Mouse (Mus musculus) limb, embryonic 11.5 days (tissue): ENCODE data around the gene Arl14ep. TPM values are rescaled to one million over a fixed set of nuclear protein-coding genes. Genes with fewer than 3 reads are reported as not detected.

Experiments
- ATAC-seq: fragments of 200-750 bp; cut with Nextera tagmentation; 2 replicates; pipeline ENCODE4 v1.8.0; 2017; ENCODE audit warnings: low read depth; ENCODE audit not compliant: insufficient number of reproducible peaks, low FRiP score, low TSS enrichment
- DNase-seq: peaks from one replicate; pipeline ENCODE4 v3.0.0-alpha.2; 2015; ENCODE audit warnings: low spot score
- H3K27ac ChIP-seq: fragments of 300-500 bp; sonication (generic); replicated peaks from 2 replicates; pipeline ENCODE4 v1.5.1; 2014; ENCODE audit warnings: low read depth, mild to moderate bottlenecking, low read length
- H3K27me3 ChIP-seq: fragments of 300-500 bp; sonication (generic); 2 replicates; pipeline ENCODE4 v1.6.1; 2014; ENCODE audit warnings: mild to moderate bottlenecking, low read length, mixed read lengths; ENCODE audit not compliant: control insufficient read depth, insufficient read depth
- H3K36me3 ChIP-seq: fragments of 300-500 bp; sonication (generic); 2 replicates; pipeline ENCODE4 v1.6.1; 2014; ENCODE audit warnings: mild to moderate bottlenecking, low read length, moderate library complexity, mixed read lengths; ENCODE audit not compliant: control insufficient read depth, insufficient read depth
- H3K4me1 ChIP-seq: fragments of 300-500 bp; sonication (generic); 2 replicates; pipeline ENCODE4 v1.6.1; 2014; ENCODE audit warnings: low read length, mixed read lengths; ENCODE audit not compliant: control insufficient read depth, insufficient read depth
- H3K4me2 ChIP-seq: fragments of 300-500 bp; sonication (generic); 2 replicates; pipeline ENCODE4 v1.6.1; 2014; ENCODE audit warnings: low read depth, mild to moderate bottlenecking, moderate library complexity; ENCODE audit not compliant: severe bottlenecking
- H3K4me3 ChIP-seq: fragments of 300-500 bp; sonication (generic); 2 replicates; pipeline ENCODE4 v1.5.1; 2014; ENCODE audit warnings: low read depth, low read length
- H3K9ac ChIP-seq: fragments of 300-500 bp; sonication (generic); 2 replicates; pipeline ENCODE4 v1.6.1; 2014; ENCODE audit warnings: mild to moderate bottlenecking, low read length
- H3K9me3 ChIP-seq: fragments of 300-500 bp; sonication (generic); 2 replicates; pipeline ENCODE4 v1.6.1; 2016; ENCODE audit warnings: low read length; ENCODE audit not compliant: control insufficient read depth
- WGBS: fragments of 180-500 bp; shearing (Covaris S2); extraction: QIAGEN DNeasy Blood & Tissue Kit; methylation state at CpG from one replicate; pipeline ENCODE4 v1.1.7; 2014; 5-methylcytosine and 5-hydroxymethylcytosine counted together
- polyA plus RNA-seq: library from polyadenylated mRNA; unstranded; fragments of >200 nt; fragmentation: Nextera tagmentation; extraction: Ambion mirVana; gene quantifications from 2 replicates; pipeline ENCODE4 v1.2.1, GENCODE M21; 2014

Gene Arl14ep
- polyA plus RNA-seq, 1 experiment from 2014 or later: 63.1 TPM

- Histone ChIP-seq H3K9me3 (no peaks in the 10 kb centered on the region), H3K4me1 (no peaks in the 10 kb centered on the region), H3K36me3 (no peaks in the 10 kb centered on the region), H3K9ac (no peak overlapping the region), H3K4me2 (no peak overlapping the region), H3K27ac (no peak overlapping the region), H3K27me3 (0 out of 2 replicates have a peak, but pooled peaks cover 2% of the 10 kb centered on the region), H3K4me3 (no peak overlapping the region)
- DNase-seq (no peak), ATAC-seq (no peak)
- WGBS: 94% methylated on average over 2 of the region's 2 CpGs
Measured at GRCm38 (mm10) chr2:106984945-106985344, 10.7 kb upstream of the Arl14ep start.

- no peaks in the 10 kb centered on the region for H3K4me1 ChIP-seq
- no peak overlapping the region for H3K9ac ChIP-seq
- WGBS: 60% methylated on average over 6 of the region's 6 CpGs
- H3K27ac ChIP-seq: no peak overlapping the region
- no peak overlapping the region for H3K4me3 ChIP-seq
- no peak for DNase-seq
- no peak overlapping the region for H3K4me2 ChIP-seq
- no peaks in the 10 kb centered on the region for H3K9me3 ChIP-seq
- no peaks in the 10 kb centered on the region for H3K36me3 ChIP-seq
- ATAC-seq: no peak
- 0 out of 2 replicates have a peak, but pooled peaks cover 2% of the 10 kb centered on the region for H3K27me3 ChIP-seq
Measured at GRCm38 (mm10) chr2:106982503-106982902, 8.3 kb upstream of the Arl14ep start.

GRCm38 (mm10) chr2:106976472-106976871, 2.2 kb upstream of the Arl14ep start:
- Histone ChIP-seq H3K4me3 (no peak overlapping the region), H3K9ac (no peak overlapping the region), H3K27me3 (no peaks in the 10 kb centered on the region), H3K4me1 (no peaks in the 10 kb centered on the region), H3K27ac (no peak overlapping the region), H3K9me3 (no peaks in the 10 kb centered on the region), H3K36me3 (no peaks in the 10 kb centered on the region), H3K4me2 (no peak overlapping the region)
- 89% methylated on average over 3 of the region's 3 CpGs for WGBS
- no peak for DNase-seq
- ATAC-seq: no peak

GRCm38 (mm10) chr2:106973332-106973958, 779 bp downstream of the Arl14ep start:
- no peaks in the 10 kb centered on the region for H3K27me3 ChIP-seq
- 60% methylated on average over 17 of the region's 17 CpGs for WGBS
- no peaks in the 10 kb centered on the region; the same call in 1 of the 2 replicates for H3K36me3 ChIP-seq
- no peaks in the 10 kb centered on the region for H3K9me3 ChIP-seq
- peak; percentile 7; the same call in 1 of the 2 replicates for ATAC-seq
- H3K4me2 ChIP-seq: peak overlapping the region; percentile 45
- H3K4me1 ChIP-seq: no peaks in the 10 kb centered on the region
- peak overlapping the region; percentile 97 for H3K9ac ChIP-seq
- peak; percentile 38 for DNase-seq
- no peak overlapping the region for H3K27ac ChIP-seq
- H3K4me3 ChIP-seq: peak overlapping the region; percentile 85

GRCm38 (mm10) chr2:106972851-106973250, 1.4 kb downstream of the Arl14ep start:
- no peaks in the 10 kb centered on the region; the same call in 1 of the 2 replicates for H3K36me3 ChIP-seq
- no peak overlapping the region for H3K9ac ChIP-seq
- ATAC-seq: no peak
- H3K27me3 ChIP-seq: no peaks in the 10 kb centered on the region
- no peak overlapping the region for H3K4me3 ChIP-seq
- H3K4me1 ChIP-seq: no peaks in the 10 kb centered on the region
- WGBS: 93% methylated on average over 6 of the region's 6 CpGs
- H3K27ac ChIP-seq: no peak overlapping the region
- H3K9me3 ChIP-seq: no peaks in the 10 kb centered on the region
- no peak for DNase-seq
- H3K4me2 ChIP-seq: no peak overlapping the region; the same call in 1 of the 2 replicates

- Histone ChIP-seq H3K4me2 (no peak overlapping the region), H3K9ac (no peak overlapping the region), H3K27ac (no peak overlapping the region), H3K4me1 (no peaks in the 10 kb centered on the region), H3K9me3 (no peaks in the 10 kb centered on the region), H3K36me3 (peaks cover 3% of the 10 kb centered on the region; the same call in 1 of the 2 replicates), H3K4me3 (no peak overlapping the region), H3K27me3 (no peaks in the 10 kb centered on the region)
- no peak for DNase-seq
- ATAC-seq: no peak
- 98% methylated on average over 12 of the region's 12 CpGs for WGBS
Measured at GRCm38 (mm10) chr2:106970971-106971370, 3.3 kb downstream of the Arl14ep start.

- H3K27ac ChIP-seq: no peak overlapping the region
- H3K9ac ChIP-seq: no peak overlapping the region
- H3K36me3 ChIP-seq: peaks cover 3% of the 10 kb centered on the region; the same call in 1 of the 2 replicates
Measured at GRCm38 (mm10) chr2:106968320-106968719, 5.9 kb downstream of the Arl14ep start.

GRCm38 (mm10) chr2:106963560-106963959, 10.7 kb downstream of the Arl14ep start:
- Histone ChIP-seq H3K9me3 (no peaks in the 10 kb centered on the region), H3K9ac (no peak overlapping the region), H3K4me1 (no peaks in the 10 kb centered on the region), H3K4me3 (no peak overlapping the region), H3K36me3 (peaks cover 3% of the 10 kb centered on the region; the same call in 1 of the 2 replicates), H3K4me2 (no peak overlapping the region), H3K27ac (no peak overlapping the region), H3K27me3 (no peaks in the 10 kb centered on the region)
- ATAC-seq (no peak), DNase-seq (no peak)
- WGBS: 92% methylated on average over 3 of the region's 3 CpGs

More at GRCm38 (mm10) chr2:106968320-106968719, 5.9 kb downstream of the Arl14ep start:
- H3K4me1 ChIP-seq: no peaks in the 10 kb centered on the region
- DNase-seq (no peak), ATAC-seq (no peak)
- no peak overlapping the region for H3K4me2 ChIP-seq
- no peaks in the 10 kb centered on the region for H3K27me3 ChIP-seq
- no peaks in the 10 kb centered on the region for H3K9me3 ChIP-seq
- no peak overlapping the region for H3K4me3 ChIP-seq
- 88% methylated on average over 6 of the region's 6 CpGs for WGBS
